Mouse (Mus musculus) CH12F3 (cell line): ENCODE results near the gene Zbtb25.

Experiments
- in situ Hi-C: fragments of 300-500 bp; cut with MboI; formaldehyde crosslinking; loops from 2 replicates; pipeline ENCODE4 v1.14.3; 2020; ENCODE audit warnings: low sequenced_read_pairs

The Zbtb25 gene

DNA sequence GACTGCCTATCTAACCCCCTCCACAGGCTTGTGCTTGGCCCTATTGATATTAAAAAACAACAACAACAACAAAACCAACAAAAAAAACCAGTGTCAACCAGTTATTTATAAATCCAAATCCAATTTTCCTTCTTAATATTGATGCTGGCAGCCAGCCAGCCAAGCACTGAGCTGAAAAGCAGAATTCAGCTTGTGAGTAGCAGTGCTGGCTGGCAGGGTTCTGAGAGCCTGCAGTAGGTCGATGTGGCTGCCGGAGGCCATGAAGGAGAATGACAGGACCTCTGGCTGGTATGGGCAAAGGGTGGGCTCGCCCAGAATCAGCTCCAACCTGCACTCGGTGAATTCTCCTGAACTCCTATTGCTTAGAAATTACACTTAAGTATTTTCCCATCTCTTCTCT lies 65.2 kb downstream of the Zbtb25 start:
- in situ Hi-C loops, result no loop called here

- in situ Hi-C loops, result no loop called here
Observed at GRCm38 (mm10) chr12:76303474-76303873, 65.9 kb downstream of the Zbtb25 start.

DNA sequence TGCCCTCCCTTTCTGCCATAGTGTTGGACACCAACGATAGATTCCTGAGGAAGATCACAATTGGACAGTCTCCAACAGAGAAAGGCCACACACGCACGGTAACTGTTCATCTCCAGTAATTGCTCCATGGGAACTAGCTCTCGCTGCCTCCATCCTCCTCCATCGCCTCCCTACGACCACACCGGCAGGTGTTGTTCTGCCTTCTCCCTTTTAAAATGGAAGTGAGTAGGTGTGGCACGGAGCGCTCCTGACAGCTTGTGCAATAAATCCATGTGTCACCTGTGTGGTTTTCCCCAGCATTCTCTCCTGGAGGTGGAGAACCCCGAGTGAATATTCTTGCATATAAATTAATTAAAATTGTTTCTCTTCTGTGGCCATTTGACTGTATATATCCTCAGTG lies 69.0 kb downstream of the Zbtb25 start:
- in situ Hi-C loops, result no loop called here

DNA sequence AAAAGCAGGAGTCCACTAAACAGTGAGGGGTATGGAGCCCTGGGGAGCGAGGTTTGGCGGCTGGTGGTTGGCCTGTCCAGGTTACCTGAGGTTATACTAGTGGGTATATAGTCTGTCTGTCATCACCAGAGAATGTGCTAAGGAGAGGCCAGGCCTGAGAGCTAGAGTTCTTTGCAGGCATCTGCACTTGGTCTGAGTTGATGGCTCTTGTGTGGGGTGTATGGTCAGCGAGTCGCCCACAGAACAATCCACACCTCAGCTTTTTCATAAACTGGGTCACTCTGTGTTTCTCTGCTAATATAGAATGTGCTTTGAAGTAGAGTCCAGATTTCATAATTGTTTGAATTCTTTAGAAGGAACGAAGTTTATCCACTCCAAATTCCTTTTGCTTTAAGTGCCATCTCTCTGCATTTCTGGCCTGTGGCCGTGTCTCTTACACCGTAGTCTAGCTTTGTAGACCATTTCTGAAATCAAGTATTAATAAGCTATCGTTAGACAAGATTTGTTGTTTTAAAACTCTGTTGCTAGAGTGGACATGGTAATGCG lies 70.0 kb downstream of the Zbtb25 start:
- in situ Hi-C loops, result no loop called here

GRCm38 (mm10) chr12:76297830-76298229 lies 71.6 kb downstream of the Zbtb25 start:
- in situ Hi-C loops, result no loop called here
